Mouse (Mus musculus) CD8-positive naive resting alpha-beta T cell, adult 2 months (primary cell): ENCODE data around the gene Hivep3.
A peak's percentile ranks its signal among the peaks of the same experiment; 100 is the strongest.

Source experiments
- DNase-seq, 2 experiments: peaks; one replicate each; pipeline ENCODE4 v3.0.0; 2022; ENCODE audit warnings: low read depth in 2 of 2, low spot score in 2 of 2

The Hivep3 gene

DNA sequence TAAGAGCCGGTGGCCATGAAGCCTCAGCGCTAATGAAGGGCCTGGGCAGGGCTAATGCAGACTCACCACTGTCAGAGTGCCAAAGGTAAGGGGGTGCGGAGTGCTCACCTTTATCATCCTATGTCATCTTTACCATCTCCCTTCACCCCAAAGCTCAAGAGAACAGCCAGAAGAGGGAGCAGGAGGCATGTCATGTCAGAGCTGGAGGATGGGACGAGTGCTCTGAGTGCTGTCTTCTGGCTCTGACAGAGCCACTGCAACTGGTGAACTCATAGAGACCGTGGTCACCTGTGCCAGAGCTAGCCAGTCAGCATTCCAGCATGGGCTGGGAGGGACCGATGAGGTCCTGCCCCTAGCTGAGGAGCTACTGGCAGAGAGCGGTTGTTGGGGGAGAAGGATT, 27.2 kb downstream of the Hivep3 start:
- DNase-seq = no peak

DNA sequence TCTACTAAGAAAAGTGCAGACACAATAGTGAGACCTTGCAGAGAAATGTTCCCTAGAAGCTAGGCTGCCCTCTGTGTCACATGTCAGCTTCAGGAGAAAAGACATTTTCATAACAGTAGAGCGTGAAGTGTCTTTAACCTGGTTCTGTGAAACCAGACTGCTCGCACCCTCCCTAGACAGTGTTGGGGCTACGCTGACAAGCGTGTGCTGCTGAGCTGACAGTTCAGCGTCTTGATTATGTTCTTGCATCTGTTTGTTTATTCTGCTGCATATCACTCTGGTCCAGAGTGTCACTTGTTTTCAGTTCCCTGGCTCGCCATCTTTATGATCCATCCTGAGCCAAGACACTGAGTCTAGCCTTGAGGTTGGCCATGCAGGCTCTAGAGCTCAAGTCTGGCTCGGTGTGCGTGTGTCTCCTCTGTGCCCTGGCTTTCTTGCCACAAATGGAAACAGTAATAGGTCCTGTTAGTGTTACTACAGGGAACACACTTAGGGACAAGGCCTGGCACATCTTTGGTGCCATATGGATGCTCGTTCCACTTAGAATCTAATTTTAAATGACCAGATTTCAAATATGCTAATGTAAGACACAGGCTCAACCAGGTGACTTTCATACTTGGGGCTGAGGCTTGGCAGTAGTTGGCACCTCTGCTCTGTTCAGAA, 28.0 kb downstream of the Hivep3 start:
- no peak for DNase-seq

DNA sequence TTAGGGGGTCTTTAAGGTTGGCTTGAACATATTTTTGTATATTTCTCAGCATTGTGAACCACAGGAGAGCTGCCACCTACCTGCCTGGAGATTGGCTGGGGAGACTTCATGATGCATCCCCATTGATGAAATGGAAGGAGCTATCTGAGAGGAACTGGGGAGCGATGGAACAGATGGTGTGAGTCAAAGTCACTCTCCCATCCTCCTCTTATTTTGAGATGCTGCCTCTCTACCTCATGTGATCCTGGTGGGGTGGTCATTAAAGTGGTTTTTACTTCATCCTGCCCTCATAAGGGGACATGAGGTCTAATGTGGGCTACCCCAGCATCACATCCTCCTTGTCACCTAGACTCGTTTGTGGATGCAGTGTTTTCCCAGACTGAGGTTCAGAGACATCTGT, 28.6 kb downstream of the Hivep3 start:
- DNase-seq = no peak

DNA sequence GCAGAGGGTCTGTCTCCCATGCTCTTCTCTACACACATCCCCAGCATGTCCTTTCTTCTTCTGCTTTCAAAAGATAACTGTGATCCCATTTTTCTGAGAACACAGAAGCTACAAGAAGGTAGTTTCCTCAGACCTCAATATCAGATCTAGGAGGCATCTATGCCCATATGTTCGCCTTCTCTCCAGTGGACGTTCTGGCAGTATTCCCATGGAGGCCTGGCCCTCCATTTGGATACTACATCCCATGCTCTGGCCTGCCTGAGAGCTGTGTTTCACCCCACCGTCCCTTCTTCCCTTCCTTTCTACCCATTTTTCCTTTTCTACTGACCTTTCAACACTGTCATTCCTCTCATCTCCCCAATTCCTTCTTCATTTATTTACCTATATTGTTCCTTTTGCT, 34.5 kb downstream of the Hivep3 start:
- DNase-seq = no peak

DNA sequence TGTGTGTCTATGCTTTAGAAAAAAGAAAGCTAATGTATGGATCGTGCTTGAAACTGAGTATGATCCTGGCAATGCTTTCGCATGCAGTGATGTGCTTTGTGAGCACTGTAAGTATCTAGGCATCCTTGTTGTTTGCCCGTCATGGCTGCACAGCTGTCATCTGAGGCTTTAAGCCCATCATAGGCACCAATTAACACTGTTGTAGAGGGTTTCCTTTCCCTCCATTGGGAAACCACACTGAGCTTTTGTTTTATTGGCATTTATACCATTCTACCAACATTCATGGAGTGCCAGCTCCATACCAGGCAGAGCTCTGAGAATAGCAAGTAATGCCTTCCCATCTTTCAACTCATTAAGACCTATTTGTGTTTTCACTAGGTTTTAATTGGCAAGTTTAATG, 42.3 kb downstream of the Hivep3 start:
- DNase-seq = no peak

DNA sequence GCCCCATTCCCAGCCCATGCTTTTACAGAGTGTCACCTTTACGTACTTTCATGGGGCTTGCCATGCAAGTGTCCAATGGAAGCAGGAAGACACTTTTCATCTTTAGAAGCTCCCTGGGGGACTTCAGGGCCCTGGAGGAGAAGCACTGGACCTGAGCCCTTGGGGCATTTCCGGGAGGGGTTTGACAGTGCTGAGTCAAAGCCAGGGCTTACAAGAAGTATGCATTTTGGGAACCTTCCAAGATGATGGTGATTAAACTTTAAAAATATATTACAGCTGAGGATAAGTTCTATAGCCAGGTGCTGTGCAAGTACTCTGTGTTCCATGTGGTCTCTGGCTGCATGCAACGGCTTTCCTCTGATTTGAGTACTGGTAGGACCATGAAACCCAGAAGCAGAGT, 43.6 kb downstream of the Hivep3 start:
- no peak for DNase-seq

DNA sequence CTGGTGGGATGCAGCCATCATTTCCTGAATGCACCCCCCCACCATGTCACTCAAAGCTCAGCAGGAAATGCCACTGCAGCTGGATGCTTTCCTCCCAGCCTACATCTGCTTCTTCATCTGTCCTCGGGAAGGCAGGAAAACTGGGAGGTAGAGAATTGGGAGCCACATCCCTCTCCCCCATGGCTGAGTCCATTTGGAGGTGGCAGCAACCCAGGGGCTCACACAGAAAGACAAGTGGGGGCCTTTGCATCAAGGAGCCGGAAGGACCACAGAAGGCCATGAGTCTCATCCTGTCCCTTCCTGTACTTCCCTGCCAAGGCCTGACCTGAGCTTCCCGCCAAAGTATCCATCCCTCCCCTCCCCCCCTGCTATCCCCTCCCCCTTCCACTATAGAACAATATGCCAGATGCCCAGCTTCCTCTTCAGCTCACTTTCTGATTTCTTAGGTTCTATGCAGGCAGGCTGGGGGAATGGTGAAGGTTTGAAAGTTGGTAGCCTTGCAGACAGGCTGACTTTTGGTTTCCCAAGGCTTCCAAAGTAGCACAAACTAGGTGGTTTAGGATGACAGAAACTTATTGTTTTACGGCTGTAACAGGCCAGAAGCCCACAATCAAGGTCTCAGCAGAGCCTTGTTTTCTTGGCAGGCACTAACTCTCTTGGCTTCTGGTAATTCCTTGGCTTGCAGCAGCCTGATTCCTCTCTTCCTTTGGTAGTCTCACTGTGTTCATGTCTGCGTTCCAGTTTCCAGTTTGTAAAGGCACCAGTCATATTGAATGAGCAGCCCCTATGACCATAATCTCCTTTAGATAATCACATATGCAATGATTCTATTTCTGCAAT, 46.2 kb downstream of the Hivep3 start:
- no peak for DNase-seq

DNA sequence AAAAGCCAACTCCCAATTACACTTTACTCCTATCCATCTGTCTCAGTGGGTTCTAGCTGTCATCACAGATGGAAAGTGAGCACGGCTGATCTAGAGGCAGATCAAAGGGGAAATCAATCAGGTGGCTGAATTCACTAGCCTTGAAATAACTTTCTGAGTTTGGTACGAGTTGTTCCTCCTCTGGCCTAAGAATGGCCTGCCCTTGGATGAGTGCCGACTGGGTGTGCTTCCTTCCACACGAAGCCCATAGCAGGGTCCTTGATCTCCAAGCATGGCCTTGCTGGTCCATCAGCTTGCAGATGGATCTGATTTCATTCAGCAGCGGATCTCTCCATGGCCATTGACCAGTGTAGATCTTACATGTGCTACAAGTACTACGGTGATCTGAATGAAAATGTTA, 47.3 kb downstream of the Hivep3 start:
- no peak for DNase-seq

DNA sequence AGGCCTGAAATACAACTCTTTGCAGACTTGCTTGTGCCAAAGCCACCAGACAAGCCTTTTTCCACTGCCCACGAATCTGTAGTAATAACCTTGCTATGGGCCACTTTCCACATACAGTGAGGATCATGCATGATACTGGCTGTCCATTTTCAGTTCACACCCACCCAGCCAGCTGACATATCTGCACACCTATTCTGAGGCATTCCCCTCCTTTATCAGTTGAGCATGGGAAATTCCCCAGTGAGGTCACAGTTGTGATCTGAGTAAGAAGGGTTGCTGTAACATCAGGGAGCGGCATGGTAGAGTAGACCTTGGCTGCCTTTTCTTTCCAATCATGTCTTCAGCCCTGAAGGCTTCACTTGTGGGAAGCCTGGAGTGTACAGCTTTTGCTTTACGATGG, 51.4 kb downstream of the Hivep3 start:
- no peak for DNase-seq

DNA sequence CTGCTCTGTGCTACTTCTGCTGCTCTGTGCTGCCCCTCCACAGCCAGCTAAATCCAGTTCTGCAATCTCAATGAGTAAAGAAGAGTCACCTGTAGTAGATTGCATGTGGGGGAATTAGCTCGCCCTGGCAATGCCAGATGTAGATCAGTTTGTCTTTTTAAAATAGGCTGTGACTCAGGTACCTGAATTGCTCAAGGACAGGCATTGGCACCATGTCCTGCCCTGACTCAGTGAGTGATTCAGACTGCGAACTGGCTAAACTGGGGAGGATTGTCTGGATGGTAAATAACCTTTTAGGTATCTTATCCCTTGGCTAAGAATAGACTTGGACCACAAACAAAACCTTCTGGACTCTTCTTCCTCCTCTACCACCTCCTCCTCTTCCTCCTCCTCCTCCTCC, 52.7 kb downstream of the Hivep3 start:
- DNase-seq = no peak

DNA sequence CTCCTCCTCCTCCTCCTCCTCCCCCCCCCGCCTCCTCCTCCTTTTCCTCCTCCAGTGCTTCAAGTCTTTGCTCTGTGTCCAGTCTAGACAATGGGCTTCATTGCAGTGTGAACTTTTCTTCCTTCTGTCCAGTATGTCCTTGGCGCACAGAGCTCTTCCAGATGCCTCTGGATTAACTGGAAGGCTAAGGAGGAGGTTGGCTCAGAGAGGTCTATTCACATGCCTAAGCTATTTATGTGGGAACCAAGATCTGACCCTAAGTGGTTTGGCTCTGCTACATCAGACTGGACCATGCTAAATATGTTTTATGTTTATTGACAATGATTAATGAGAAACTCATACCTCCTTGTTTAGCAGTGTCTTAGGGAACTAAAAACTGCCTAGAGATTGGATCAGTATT, 53.1 kb downstream of the Hivep3 start:
- no peak for DNase-seq

DNA sequence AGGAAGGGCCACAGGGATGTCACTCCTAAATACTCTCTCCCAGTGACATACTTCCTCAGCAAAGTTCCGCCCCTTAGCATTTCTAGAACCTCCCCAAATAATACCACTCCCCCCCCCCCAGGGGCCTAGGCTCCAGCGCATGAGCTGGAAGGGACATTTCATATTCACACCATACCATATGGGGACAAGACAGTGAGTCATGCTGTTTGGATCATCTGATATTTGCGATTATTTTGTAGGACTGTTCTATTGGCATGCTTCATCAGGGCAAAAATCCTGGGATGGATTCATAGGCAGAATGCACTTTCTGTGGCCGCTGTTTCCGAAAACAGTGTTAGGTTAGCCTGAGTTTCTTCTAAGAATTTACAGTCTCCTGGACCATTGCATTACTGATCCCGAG, 55.2 kb downstream of the Hivep3 start:
- DNase-seq = no peak

DNA sequence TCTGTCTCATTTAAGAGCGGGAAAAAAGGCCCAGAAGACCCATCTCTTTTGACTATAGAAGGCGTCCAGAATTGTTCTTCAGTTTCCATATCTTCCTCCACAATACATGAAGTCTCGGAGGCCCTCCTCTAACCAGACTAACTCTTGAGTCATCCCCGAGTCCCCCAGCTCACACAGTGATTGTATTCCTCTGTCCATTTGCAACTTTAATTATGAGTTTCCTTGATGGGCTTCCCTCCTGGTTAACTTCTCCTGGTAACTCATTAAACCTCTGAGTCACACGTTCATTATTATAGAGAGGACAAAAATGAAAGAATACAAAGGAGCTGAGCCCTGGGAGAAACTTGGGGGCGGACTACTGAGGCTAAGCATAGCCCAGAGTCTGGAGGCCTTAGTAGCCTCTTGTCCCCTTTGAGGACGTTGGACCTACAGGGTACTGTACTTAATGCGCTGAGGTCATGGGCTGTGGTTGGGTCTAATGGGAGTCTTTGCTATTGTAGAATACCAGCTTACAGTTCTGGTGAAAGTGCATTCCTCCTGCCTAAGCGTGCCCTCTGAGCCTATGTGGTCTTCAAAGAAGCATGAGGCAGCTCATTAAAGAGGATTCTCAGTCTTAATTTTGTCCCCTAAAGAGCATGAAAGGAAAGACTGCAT, 56.0 kb downstream of the Hivep3 start:
- no peak for DNase-seq

DNA sequence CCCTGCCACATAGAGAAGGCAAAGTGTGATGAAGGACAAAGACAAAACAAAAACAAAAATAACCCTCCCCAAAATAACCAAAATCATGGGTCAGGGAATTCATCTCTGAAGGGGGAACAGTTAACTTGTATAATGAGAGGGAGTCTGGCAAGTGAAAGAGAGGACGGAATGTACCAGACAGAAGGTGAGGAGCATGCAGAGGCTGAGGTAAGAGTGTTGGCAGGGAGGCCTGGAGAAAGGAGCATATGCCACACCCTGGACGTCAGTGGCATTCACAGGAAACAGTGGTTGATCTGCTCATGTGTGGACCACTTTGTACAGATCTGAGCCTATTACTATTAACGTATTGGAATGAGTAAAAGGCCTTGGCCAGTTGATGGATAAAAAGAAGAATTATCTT, 65.3 kb downstream of the Hivep3 start:
- no peak for DNase-seq

DNA sequence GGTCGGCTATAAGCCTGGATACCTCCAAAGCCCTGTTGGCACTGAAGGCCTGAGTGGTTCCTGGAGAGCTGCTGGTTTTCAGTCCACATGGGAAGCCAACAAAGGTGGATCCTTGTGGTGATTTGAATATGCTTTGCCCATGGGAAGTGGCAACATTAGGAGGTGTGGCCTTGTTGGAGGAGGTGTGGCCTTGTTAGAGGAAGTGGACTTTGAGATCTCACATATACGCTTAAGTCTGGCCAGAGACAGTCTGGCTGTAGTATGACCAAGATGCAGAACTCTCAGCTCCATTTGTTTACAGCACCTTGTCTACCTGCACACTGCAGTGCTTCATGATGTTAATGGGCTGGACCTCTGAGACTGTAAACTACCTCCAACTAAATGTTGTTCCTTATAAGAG, 73.0 kb downstream of the Hivep3 start:
- DNase-seq = no peak

DNA sequence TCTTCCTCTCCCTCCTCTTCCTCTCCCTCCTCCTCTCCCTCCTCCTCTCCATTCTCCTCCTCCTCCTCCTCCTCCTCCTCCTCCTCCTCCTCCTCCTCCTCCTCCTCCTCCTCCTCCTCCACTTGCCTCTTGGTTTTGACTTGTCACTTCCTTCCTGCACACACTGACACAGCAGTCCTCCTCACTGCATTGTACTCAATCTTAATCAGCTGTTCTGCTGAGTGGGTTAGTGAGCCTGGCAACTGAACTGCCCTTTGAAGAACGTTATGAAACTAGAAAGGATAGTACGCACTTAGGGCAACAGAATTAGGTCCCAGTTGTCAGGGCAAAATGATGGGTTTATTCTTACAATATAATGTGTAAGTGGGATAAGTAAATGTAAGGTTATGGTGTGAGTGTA, 73.8 kb downstream of the Hivep3 start:
- no peak for DNase-seq

DNA sequence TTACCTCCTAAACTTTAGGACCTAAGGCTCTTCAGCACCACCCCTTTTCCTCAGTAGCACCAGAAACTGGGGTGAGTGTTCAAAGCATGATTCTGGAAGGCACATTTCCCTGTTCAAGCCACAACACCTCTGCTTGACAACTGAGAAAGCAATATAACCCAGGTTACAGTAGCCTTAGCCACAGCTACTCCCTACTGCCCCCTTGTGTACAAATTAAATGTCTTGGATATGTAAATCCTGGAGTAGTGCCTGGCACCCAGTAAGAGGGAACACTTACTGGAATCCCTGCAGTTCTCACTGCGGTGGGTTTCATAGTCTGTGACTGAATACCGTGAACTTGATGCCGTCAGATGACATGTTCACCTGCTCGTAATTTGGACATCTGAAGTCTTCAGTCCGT, 75.7 kb downstream of the Hivep3 start:
- peak in 1 of 2 experiments; percentile 26 for DNase-seq

DNA sequence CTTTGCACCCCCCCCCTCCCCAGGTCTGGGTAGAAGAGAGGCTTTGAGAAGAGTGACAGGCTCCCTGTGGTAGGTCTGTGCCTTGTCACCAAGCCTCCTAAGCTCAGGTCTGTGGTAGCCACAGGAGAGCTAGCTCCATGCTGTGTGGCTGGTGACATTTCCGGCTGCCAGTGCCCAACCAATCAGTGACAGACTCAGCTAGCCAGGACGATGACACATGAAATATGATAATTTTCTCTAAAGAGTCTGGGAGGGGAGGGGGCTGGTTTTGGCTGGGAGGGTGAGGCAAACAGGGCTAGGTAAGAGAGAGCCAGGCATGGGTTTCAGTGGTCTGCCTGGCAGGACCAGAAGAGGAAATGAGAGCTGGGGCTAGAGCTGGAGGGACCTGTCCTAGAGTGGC, 79.2 kb downstream of the Hivep3 start:
- no peak for DNase-seq

DNA sequence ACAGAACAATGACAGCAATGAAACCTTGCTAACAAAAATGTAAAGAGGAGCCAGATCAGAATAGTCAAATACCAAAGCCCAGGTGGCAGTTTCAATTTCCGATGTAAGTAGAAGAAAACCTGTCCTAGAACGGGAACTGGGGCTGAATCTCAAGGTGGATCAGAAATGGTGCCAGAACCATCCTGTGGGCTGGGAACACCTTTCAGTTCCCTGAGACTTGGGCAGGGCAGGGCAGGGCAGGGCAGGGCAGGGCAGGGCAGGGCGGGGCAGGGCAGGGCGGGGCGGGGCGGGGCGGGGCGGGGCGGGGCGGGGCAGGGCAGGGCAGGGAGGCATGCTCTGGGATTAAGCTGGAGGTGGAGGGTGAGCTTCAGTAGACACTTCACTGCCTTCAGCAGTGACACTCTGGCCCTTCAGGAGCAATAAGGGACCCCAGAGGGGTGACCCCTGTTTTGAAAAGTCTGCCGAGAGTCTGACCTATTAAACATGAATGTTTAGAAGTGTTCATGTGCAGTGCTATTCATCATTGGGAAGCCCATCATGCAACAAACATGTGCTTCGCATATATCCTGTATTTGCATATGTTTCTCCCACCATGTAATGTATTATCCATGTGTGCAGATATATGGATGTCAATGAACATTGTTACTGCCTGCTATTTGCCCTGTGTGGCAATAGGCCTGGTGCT, 80.1 kb downstream of the Hivep3 start:
- no peak for DNase-seq

DNA sequence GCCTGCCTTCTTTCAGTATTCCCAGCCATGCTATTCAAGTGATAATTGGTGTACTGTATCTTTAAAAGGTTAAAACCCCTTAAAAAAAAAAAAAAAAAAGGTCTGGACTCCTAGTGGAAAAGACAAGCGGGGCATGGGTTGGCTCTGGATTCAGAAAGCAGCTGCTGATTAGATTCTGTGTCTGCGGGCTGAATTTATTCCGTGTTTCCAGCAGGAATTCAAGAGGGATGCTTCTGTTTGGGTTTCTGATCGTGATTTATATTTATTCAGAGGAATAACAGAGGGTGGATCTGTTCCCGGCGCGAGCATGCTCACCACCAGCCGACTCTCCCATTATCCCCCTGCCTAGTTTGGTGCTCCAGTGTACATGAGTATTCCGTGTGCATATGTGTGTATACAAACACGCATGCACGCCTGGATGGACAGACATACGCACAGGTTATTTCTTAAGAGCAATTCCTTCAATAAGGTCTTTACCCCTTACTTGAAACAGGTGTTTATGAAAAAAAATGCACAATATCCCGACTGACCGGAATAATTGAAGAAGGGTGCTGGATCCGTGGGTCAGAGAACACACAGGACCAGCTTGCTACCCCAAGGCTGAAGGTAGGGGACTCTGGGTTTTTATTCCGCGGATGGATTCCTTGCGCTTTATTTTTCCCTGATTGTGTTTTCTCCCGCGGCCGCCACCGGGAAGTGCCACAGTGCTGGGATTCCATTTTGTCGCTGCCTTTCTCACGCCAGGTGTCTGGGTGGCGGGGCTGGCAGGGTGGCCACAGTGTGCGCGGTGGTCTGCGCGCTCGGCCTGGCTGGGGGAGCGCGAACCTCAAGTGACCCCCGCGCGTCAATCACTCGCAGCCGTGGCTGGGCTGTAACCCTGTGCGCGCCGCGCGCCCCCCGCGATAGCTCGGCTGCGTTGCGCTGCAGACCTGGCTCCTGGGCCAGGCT, 80.9 kb downstream of the Hivep3 start:
- no peak for DNase-seq
